Mouse (Mus musculus): ENCODE results near the gene A730071L15Rik.

Gene A730071L15Rik

GRCm38 (mm10) chr11:6183246-6183645 lies 16.6 kb upstream of the A730071L15Rik start:
- ATAC-seq (ENCODE audit: low TSS enrichment), result no peak

GRCm38 (mm10) chr11:6184202-6184935 lies 15.5 kb upstream of the A730071L15Rik start:
- no peak for ATAC-seq (ENCODE audit: low TSS enrichment)

- ATAC-seq (ENCODE audit: low TSS enrichment), result no peak
Measured at GRCm38 (mm10) chr11:6187399-6187798, 12.4 kb upstream of the A730071L15Rik start.

GRCm38 (mm10) chr11:6187878-6188277 lies 12.0 kb upstream of the A730071L15Rik start:
- peak; percentile 74 for ATAC-seq (ENCODE audit: low TSS enrichment)

GRCm38 (mm10) chr11:6196780-6197179 lies 3.0 kb upstream of the A730071L15Rik start:
- no peak for ATAC-seq (ENCODE audit: low TSS enrichment)

GRCm38 (mm10) chr11:6198449-6198848 lies 1.4 kb upstream of the A730071L15Rik start:
- ATAC-seq (ENCODE audit: low TSS enrichment), result no peak

- peak; percentile 92 for ATAC-seq (ENCODE audit: low TSS enrichment)
Measured at GRCm38 (mm10) chr11:6200087-6200569, 299 bp downstream of the A730071L15Rik start, which contains the start of gene Nudcd3. Gene Nudcd3 (minus strand): TSS chr11:6200415.

GRCm38 (mm10) chr11:6200570-6200969 lies 741 bp downstream of the A730071L15Rik start:
- ATAC-seq (ENCODE audit: low TSS enrichment), result no peak

- no peak for ATAC-seq (ENCODE audit: low TSS enrichment)
Measured at GRCm38 (mm10) chr11:6207090-6207489, 7.3 kb downstream of the A730071L15Rik start.

- no peak for ATAC-seq (ENCODE audit: low TSS enrichment)
Measured at GRCm38 (mm10) chr11:6208158-6208557, 8.3 kb downstream of the A730071L15Rik start.

- ATAC-seq (ENCODE audit: low TSS enrichment), result no peak
Measured at GRCm38 (mm10) chr11:6216834-6217233, 17.0 kb downstream of the A730071L15Rik start.

GRCm38 (mm10) chr11:6218189-6218896 lies 18.5 kb downstream of the A730071L15Rik start:
- ATAC-seq (ENCODE audit: low TSS enrichment), result no peak

GRCm38 (mm10) chr11:6219967-6220366 lies 20.1 kb downstream of the A730071L15Rik start:
- ATAC-seq (ENCODE audit: low TSS enrichment), result peak; percentile 53

- no peak for ATAC-seq (ENCODE audit: low TSS enrichment)
Measured at GRCm38 (mm10) chr11:6222187-6222586, 22.4 kb downstream of the A730071L15Rik start.

GRCm38 (mm10) chr11:6224541-6225229 lies 24.9 kb downstream of the A730071L15Rik start:
- ATAC-seq (ENCODE audit: low TSS enrichment), result peak; percentile 94

- no peak for ATAC-seq (ENCODE audit: low TSS enrichment)
Measured at GRCm38 (mm10) chr11:6230012-6230411, 30.2 kb downstream of the A730071L15Rik start, which contains the start of gene Npc1l1. Gene Npc1l1 (minus strand): TSS chr11:6230143.

GRCm38 (mm10) chr11:6233025-6233424 lies 33.2 kb downstream of the A730071L15Rik start:
- ATAC-seq (ENCODE audit: low TSS enrichment), result no peak

- no peak for ATAC-seq (ENCODE audit: low TSS enrichment)
Measured at GRCm38 (mm10) chr11:6244707-6245106, 44.9 kb downstream of the A730071L15Rik start.
